ENCODE assay signal across 8 mouse cellular contexts in genomic region chr4:125413833-125414719, GRCm38 (mm10).
DNase-seq lines count a peak whose midpoint lies in the region; ATAC-seq and TF ChIP-seq lines count a peak whose summit lies in the region.

No protein-coding gene starts in this region.

- WGBS in limb, embryonic 13.5 days, result 72% methylated on average over 7 of the region's 7 CpGs

- no peaks in the 10 kb centered on the region for H3K79me2 ChIP-seq in CH12.LX (replicated peaks; ENCODE audit: control insufficient read depth, extremely low read depth, insufficient read depth, poor library complexity, severe bottlenecking)

- TF ChIP-seq CTCF in CH12.LX (conservative IDR thresholded peaks at IDR 0.05 in 1 of 2, IDR thresholded peaks at IDR 0.05 in 1 of 2; ENCODE audit: low read depth in 2 of 2, low read length in 2 of 2), result no peak
- no peak for TF ChIP-seq CTCF in brain, embryonic 14.5 days (IDR thresholded peaks at IDR 0.05; ENCODE audit: borderline replicate concordance, extremely low read depth, insufficient read depth, insufficient read length)

- no peak for TF ChIP-seq RAD21 in CH12.LX (IDR thresholded peaks at IDR 0.05; ENCODE audit: low read depth, low read length)

- in situ Hi-C loops in CH12.LX (cut with MboI; ENCODE audit: low pct_ligation_motif_present, low pct_unique_long_range_greater_than_20kb, low sequenced_read_pairs), result no loop called here

- no peaks in the 10 kb centered on the region for H3K9me3 ChIP-seq in CH12.LX (replicated peaks; ENCODE audit: low read length)
- no peaks in the 10 kb centered on the region for H3K9me3 ChIP-seq in limb, embryonic 13.5 days

- no peak overlapping the region for H3K4me2 ChIP-seq in CH12.LX (ENCODE audit: insufficient read depth, low read depth, poor library complexity, severe bottlenecking)
- no peak overlapping the region for H3K4me2 ChIP-seq in limb, embryonic 13.5 days (replicated peaks)

- peak; percentile 79; the same call in 1 of the 2 replicates for ATAC-seq in limb, embryonic 13.5 days (ENCODE audit: low FRiP score, low read depth)

- dilution Hi-C loops in CH12.LX (cut with MboI; ENCODE audit: extremely low pct_ligation_motif_present, extremely low pct_unique_long_range_greater_than_20kb, low sequenced_read_pairs), result no loop called here

- no peak overlapping the region for H3K9ac ChIP-seq in CH12.LX (ENCODE audit: insufficient read depth, low read depth)
- no peak overlapping the region for H3K9ac ChIP-seq in limb, embryonic 13.5 days

- H3K36me3 ChIP-seq in CH12.LX (replicated peaks in 1 of 2; ENCODE audit: control insufficient read depth in 1 of 2, insufficient read depth in 1 of 2, low read length in 1 of 2), result no peaks in the 10 kb centered on the region
- H3K36me3 ChIP-seq in limb, embryonic 13.5 days, result no peaks in the 10 kb centered on the region

- no peak for TF ChIP-seq POLR2A in CH12.LX (IDR thresholded peaks at IDR 0.05; ENCODE audit: low read depth, low read length)
- no peak for TF ChIP-seq POLR2A in brain, embryonic 14.5 days (IDR thresholded peaks at IDR 0.05; ENCODE audit: borderline replicate concordance, extremely low read depth, insufficient read depth, insufficient read length, poor library complexity, severe bottlenecking)

- H3K4me3 ChIP-seq in CH12.LX (replicated peaks in 1 of 3; ENCODE audit: low read depth in 2 of 3, low read length in 2 of 3, poor library complexity in 1 of 3), result no peak overlapping the region
- H3K4me3 ChIP-seq in limb, embryonic 13.5 days, result no peak overlapping the region

- peaks cover 3% of the 10 kb centered on the region for H3K27me3 ChIP-seq in CH12.LX (replicated peaks)
- peaks cover 32% of the 10 kb centered on the region for H3K27me3 ChIP-seq in limb, embryonic 13.5 days

- peak; percentile 10 to 17 for DNase-seq in heart, adult 18-20 months
- no peak for DNase-seq in heart, adult 9 months (ENCODE audit: low spot score in 2 of 2)
- DNase-seq in CH12.LX (ENCODE audit: extremely low read depth), result no peak
- peak; percentile 78 for DNase-seq in brain, embryonic 14.5 days (ENCODE audit: low read depth)
- DNase-seq in ovary, postnatal 10 days (ENCODE audit: low spot score), result no peak
- no peak for DNase-seq in T-cell, adult 2 months (ENCODE audit: low spot score)
- no peak for DNase-seq in cerebellum, adult 18-20 months

- H3K27ac ChIP-seq in CH12.LX (ENCODE audit: insufficient read depth, low read depth), result no peak overlapping the region
- H3K27ac ChIP-seq in limb, embryonic 13.5 days, result no peak overlapping the region

- no peak for TF ChIP-seq EP300 in CH12.LX (IDR thresholded peaks at IDR 0.05; ENCODE audit: low read length)

- H3K4me1 ChIP-seq in CH12.LX (ENCODE audit: control insufficient read depth in 1 of 2, insufficient read depth in 2 of 2), result peaks cover under 1 to 25% of the 10 kb centered on the region in 2 experiments; a peak in 3 of 4 replicates
- H3K4me1 ChIP-seq in limb, embryonic 13.5 days, result no peaks in the 10 kb centered on the region

TF ChIP-seq in CH12.LX, 34 proteins besides CTCF, POLR2A, EP300 and RAD21:
- TF ChIP-seq NRF1 (IDR thresholded peaks at IDR 0.05; ENCODE audit: low read depth, low read length) (no peak), TCF12 (IDR thresholded peaks at IDR 0.05; ENCODE audit: low read depth, low read length) (no peak), SMC3 (IDR thresholded peaks at IDR 0.05; ENCODE audit: low read depth, low read length) (no peak), POLR2AphosphoS2 (IDR thresholded peaks at IDR 0.05; ENCODE audit: low read depth, low read length) (no peak), HCFC1 (IDR thresholded peaks at IDR 0.05; ENCODE audit: low read depth, low read length) (peak; percentile 93), BHLHE40 (IDR thresholded peaks at IDR 0.05; ENCODE audit: low read depth, low read length) (no peak), USF2 (conservative IDR thresholded peaks at IDR 0.05; ENCODE audit: low read depth, low read length) (peak; percentile 83), PAX5 (IDR thresholded peaks at IDR 0.05; ENCODE audit: low read length) (no peak), USF1 (IDR thresholded peaks at IDR 0.05; ENCODE audit: low read depth, low read length) (peak; percentile 85), CHD1 (IDR thresholded peaks at IDR 0.05; ENCODE audit: low read depth, low read length) (no peak), E2F4 (IDR thresholded peaks at IDR 0.05; ENCODE audit: insufficient replicate concordance, low read depth, low read length) (no peak), ZMIZ1 (IDR thresholded peaks at IDR 0.05; ENCODE audit: low read depth, low read length) (no peak), KAT2A (IDR thresholded peaks at IDR 0.05; ENCODE audit: insufficient replicate concordance, low read length) (peak; percentile 73; the same call in 1 of the 2 replicates)

Comparison
In these comparisons a context has a peak if more than half of its experiments do, and no peak if none do; other contexts are left out.
1. DNase-seq: peak in heart, adult 18-20 months (2 of 2) and brain, embryonic 14.5 days (single experiment); none in heart, adult 9 months (0 of 2), CH12.LX (single experiment), ovary, postnatal 10 days (single experiment), T-cell, adult 2 months (single experiment) and cerebellum, adult 18-20 months (0 of 2).